Comparison of ENCODE assay signal across 8 mouse cellular contexts in the genomic region with DNA sequence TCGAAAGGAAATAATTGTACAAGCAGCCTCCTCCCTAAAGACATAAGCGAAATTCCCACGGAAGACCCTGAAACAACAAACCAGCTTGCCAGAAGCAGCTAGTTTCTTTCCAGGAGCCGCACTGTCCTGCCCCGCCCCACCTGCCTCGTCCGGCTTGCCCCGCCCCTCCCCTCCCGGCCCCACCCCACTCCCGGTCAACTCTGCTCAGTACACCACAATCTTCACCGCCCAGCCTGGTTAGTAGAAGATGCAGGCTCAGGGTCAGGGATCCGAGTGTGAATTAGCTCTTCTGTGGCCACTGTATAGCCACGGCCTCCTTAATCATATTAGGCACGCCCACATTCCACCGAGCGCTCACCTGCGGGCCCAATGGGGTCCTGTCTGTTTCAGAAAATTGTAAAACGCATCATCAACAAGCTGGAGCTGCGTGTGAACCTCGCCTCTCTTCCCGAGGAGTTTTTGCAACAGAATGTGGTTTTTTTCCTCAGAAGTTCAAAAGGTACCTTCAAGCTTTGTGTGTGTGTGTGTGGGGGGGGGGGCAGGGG. TPM values are rescaled to one million over a fixed set of nuclear protein-coding genes. Genes with fewer than 3 reads are reported as not detected.
DNase-seq lines count a peak whose midpoint lies in the region; ATAC-seq lines count a peak whose summit lies in the region.

No protein-coding gene starts in this region.

- H3K4me1 ChIP-seq in heart, embryonic 14.5 days (ENCODE audit: control insufficient read depth in 2 of 2, insufficient read depth in 2 of 2, low read length in 2 of 2) = no peaks in the 10 kb centered on the region
- H3K4me1 ChIP-seq in embryonic facial prominence, embryonic 13.5 days = peaks cover 8% of the 10 kb centered on the region; the same call in 1 of the 2 replicates
- H3K4me1 ChIP-seq in kidney, embryonic 16.5 days (ENCODE audit: insufficient read depth, low read length) = peaks cover 6% of the 10 kb centered on the region
- H3K4me1 ChIP-seq in midbrain, embryonic 16.5 days (ENCODE audit: control insufficient read depth, insufficient read depth, low read length) = peaks cover 3% of the 10 kb centered on the region; the same call in 1 of the 2 replicates

- no peaks in the 10 kb centered on the region for H3K27me3 ChIP-seq in heart, embryonic 14.5 days (ENCODE audit: control insufficient read depth, insufficient read depth, low read length)
- H3K27me3 ChIP-seq in embryonic facial prominence, embryonic 13.5 days = 0 out of 2 replicates have a peak, but pooled peaks cover 2% of the 10 kb centered on the region
- H3K27me3 ChIP-seq in kidney, embryonic 16.5 days (ENCODE audit: insufficient read depth, low read length) = no peaks in the 10 kb centered on the region
- no peaks in the 10 kb centered on the region for H3K27me3 ChIP-seq in midbrain, embryonic 16.5 days (ENCODE audit: control insufficient read depth, insufficient read depth, low read depth, low read length)

- no peaks in the 10 kb centered on the region for H3K36me3 ChIP-seq in heart, embryonic 14.5 days (ENCODE audit: control insufficient read depth, insufficient read depth, low read length)
- no peaks in the 10 kb centered on the region for H3K36me3 ChIP-seq in embryonic facial prominence, embryonic 13.5 days
- no peaks in the 10 kb centered on the region for H3K36me3 ChIP-seq in kidney, embryonic 16.5 days (ENCODE audit: insufficient read depth, low read length)
- no peaks in the 10 kb centered on the region for H3K36me3 ChIP-seq in midbrain, embryonic 16.5 days (ENCODE audit: control insufficient read depth, insufficient read depth, low read length)

- H3K4me3 ChIP-seq in heart, embryonic 14.5 days (ENCODE audit: control insufficient read depth in 1 of 2, insufficient read depth in 1 of 2, low read depth in 1 of 2, low read length in 2 of 2) = peak overlapping the region in 1 of 2 experiments; percentile 28; a peak in 2 of 4 replicates
- peak overlapping the region; percentile 32 for H3K4me3 ChIP-seq in embryonic facial prominence, embryonic 13.5 days
- H3K4me3 ChIP-seq in kidney, embryonic 16.5 days (ENCODE audit: low read length) = peak overlapping the region; percentile 45
- peak overlapping the region; percentile 18 for H3K4me3 ChIP-seq in midbrain, embryonic 16.5 days (ENCODE audit: low read depth, low read length)

- no peak for DNase-seq in heart, postnatal 25 days (ENCODE audit: low spot score)
- no peak for DNase-seq in layer of hippocampus, adult 11-12 months (ENCODE audit: low spot score)
- no peak for DNase-seq in testis, postnatal 10 days (ENCODE audit: low spot score)
- DNase-seq in urinary bladder, postnatal 36 days (ENCODE audit: low spot score in 2 of 2) = no peak

- H3K27ac ChIP-seq in heart, embryonic 14.5 days (replicated peaks in 1 of 2; ENCODE audit: control insufficient read depth in 1 of 2, insufficient read depth in 1 of 2, low read depth in 2 of 2, low read length in 2 of 2) = no peak overlapping the region
- no peak overlapping the region for H3K27ac ChIP-seq in embryonic facial prominence, embryonic 13.5 days
- H3K27ac ChIP-seq in kidney, embryonic 16.5 days (ENCODE audit: low read length) = no peak overlapping the region
- H3K27ac ChIP-seq in midbrain, embryonic 16.5 days (ENCODE audit: low read length) = no peak overlapping the region

- H3K4me2 ChIP-seq in heart, embryonic 14.5 days (ENCODE audit: low read length) = peak overlapping the region; percentile 62
- peak overlapping the region; percentile 54 for H3K4me2 ChIP-seq in embryonic facial prominence, embryonic 13.5 days
- H3K4me2 ChIP-seq in kidney, embryonic 16.5 days (replicated peaks; ENCODE audit: low read depth, low read length) = peak overlapping the region; percentile 64
- peak overlapping the region; percentile 37 for H3K4me2 ChIP-seq in midbrain, embryonic 16.5 days (ENCODE audit: low read length)

- ATAC-seq in heart, embryonic 14.5 days (ENCODE audit: insufficient number of reproducible peaks, insufficient read depth, low FRiP score, low read depth) = no peak
- ATAC-seq in embryonic facial prominence, embryonic 13.5 days (ENCODE audit: insufficient number of reproducible peaks, insufficient read depth, low FRiP score, low TSS enrichment, low read depth) = no peak; the same call in 1 of the 2 replicates
- 0 out of 2 replicates have a peak, but pooled peaks have one; percentile 49 for ATAC-seq in kidney, embryonic 16.5 days (ENCODE audit: low FRiP score, low TSS enrichment)
- ATAC-seq in midbrain, embryonic 16.5 days = no peak

- H3K9me3 ChIP-seq in heart, embryonic 14.5 days (ENCODE audit: control insufficient read depth, low read length) = no peaks in the 10 kb centered on the region
- H3K9me3 ChIP-seq in embryonic facial prominence, embryonic 13.5 days = no peaks in the 10 kb centered on the region
- no peaks in the 10 kb centered on the region for H3K9me3 ChIP-seq in kidney, embryonic 16.5 days (ENCODE audit: low read length)
- H3K9me3 ChIP-seq in midbrain, embryonic 16.5 days (replicated peaks; ENCODE audit: control insufficient read depth, low read length, poor library complexity, severe bottlenecking) = no peaks in the 10 kb centered on the region

- no peak overlapping the region for H3K9ac ChIP-seq in heart, embryonic 14.5 days (ENCODE audit: low read length)
- peak overlapping the region; percentile 49; the same call in 1 of the 2 replicates for H3K9ac ChIP-seq in embryonic facial prominence, embryonic 13.5 days
- 0 out of 2 replicates have a peak overlapping the region, but pooled peaks have one; percentile 41 for H3K9ac ChIP-seq in kidney, embryonic 16.5 days (replicated peaks; ENCODE audit: low read length)
- H3K9ac ChIP-seq in midbrain, embryonic 16.5 days (ENCODE audit: low read depth, low read length) = no peak overlapping the region

- intact Hi-C loops in heart, postnatal 25 days (cut with DNase I) = no loop called here

- 12% methylated on average over 21 of the region's 21 CpGs for WGBS in heart, embryonic 14.5 days
- 10% methylated on average over 20 of the region's 21 CpGs for WGBS in embryonic facial prominence, embryonic 13.5 days
- 7% methylated on average over 19 of the region's 21 CpGs for WGBS in kidney, embryonic 16.5 days
- 19% methylated on average over 19 of the region's 21 CpGs for WGBS in midbrain, embryonic 16.5 days

RNA-seq across cellular contexts. Expression of gene Dnah10, which starts 4.8 kb away (rescaled TPM):
- 0.03 and 0.04 TPM in 2 replicates for polyA plus RNA-seq in heart, embryonic 14.5 days (2014; fragmentation: Nextera tagmentation; extraction: Ambion mirVana)
- under 1 TPM; 0.03 to 0.06 TPM for total RNA-seq in heart, postnatal 25 days (2021)
- 0.06 and 0.32 TPM in 2 replicates for polyA plus RNA-seq in embryonic facial prominence, embryonic 13.5 days (2015; fragmentation: Nextera tagmentation; extraction: Ambion mirVana)
- 0.12 and 0.15 TPM in 2 replicates for polyA plus RNA-seq in kidney, embryonic 16.5 days (2015; fragmentation: Nextera tagmentation; extraction: Ambion mirVana)
- polyA plus RNA-seq in midbrain, embryonic 16.5 days (2015; fragmentation: Nextera tagmentation; extraction: Ambion mirVana) = 0.16 and 0.20 TPM in 2 replicates

Comparison
In these comparisons a context has a peak if more than half of its experiments do, and no peak if none do; other contexts are left out.
1. H3K9ac ChIP-seq: peak in embryonic facial prominence, embryonic 13.5 days (single experiment) and kidney, embryonic 16.5 days (single experiment); none in heart, embryonic 14.5 days (single experiment) and midbrain, embryonic 16.5 days (single experiment).
2. Peak in every context shown above with its lines, with median percentiles within 50 percentile points of each other: H3K4me2 ChIP-seq.